Mouse (Mus musculus): ENCODE data around the gene Kctd5.
"Not testable (repeated sequence)": the region's sequence is repeated elsewhere in the genome, so short reads cannot be mapped to it uniquely, and the experiment has no call there.

The Kctd5 gene

DNA sequence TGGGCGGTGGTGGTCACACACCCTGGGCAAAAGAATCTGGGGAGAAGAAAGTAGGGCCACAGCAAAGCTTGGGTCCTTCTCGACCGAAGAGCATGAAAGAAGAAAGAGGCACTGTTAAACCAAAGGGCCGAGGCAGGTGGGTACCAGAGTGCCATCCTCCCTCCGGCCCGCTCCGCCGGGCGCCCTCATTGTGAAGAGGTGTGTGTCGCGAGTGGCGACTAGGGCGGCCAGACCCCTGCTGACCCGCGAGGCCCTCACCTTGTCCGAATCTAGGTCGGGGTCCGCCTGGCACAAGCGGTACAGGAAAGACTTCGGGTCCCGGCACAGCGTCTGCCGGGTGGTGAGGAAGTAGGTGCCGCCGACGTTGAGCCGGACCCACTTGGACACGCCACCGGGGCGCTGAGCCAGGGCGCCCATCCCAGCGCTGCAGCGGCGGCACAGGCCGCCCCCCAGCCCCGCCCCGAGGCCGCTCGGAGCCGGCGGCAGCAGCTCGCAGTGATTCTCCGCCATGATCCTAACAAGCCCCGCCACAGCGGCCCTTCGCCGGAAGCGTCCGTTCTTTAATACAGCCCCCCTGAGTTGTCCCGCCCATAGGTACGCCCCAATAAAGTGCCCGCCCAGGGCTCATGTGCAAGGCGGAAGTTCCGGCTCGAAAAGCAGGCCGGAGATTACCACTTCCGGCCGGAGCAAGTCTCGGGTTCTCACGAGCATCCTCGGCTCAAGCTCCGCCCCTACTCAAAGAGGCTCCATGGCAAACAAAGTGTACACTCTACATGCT lies at the start of gene Kctd5:
Kctd5 (minus strand) TSS at position 567 of the 778 bp plus-strand sequence.
- peak; percentile 98 for DNase-seq

DNA sequence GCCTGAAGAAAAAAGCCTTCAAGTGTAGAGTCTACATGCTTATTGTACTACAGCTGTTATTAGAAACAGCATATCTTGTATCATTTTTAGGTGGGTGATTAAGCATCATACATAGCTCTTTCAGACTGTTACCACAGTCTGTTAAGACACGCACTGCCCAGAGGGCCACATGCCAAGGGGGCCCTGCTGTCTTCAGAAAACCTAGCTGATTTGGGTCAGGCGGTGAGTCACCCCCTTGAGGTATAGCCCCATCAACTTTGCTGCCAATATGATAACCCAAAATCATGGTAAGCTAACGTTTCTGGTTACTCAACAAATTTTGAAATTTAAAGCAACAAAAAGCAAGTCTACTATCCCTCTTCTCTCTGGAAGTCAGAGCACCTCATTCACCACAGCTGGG lies 46.2 kb upstream of the Kctd5 start:
- DNase-seq, result no peak

DNA sequence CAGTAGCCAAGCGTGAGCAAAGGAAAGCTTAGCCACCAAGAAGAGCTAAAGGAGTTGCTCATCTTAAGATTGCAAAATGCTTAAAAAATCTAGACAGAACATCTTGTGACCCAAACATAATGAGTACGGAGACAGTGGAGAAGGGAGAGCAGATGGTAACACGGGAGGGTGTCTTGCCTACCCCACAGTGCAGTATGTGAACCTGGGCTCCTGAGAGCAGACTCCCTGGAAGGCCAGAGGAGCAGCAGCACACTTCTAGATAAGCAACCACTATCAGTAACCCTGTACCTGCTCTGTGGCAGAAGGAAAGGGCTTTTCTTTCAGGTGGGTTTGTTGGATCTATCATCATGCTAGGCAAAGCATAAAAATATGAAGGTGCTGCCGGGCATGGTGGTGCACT lies 39.7 kb upstream of the Kctd5 start:
- no peak for DNase-seq

DNA sequence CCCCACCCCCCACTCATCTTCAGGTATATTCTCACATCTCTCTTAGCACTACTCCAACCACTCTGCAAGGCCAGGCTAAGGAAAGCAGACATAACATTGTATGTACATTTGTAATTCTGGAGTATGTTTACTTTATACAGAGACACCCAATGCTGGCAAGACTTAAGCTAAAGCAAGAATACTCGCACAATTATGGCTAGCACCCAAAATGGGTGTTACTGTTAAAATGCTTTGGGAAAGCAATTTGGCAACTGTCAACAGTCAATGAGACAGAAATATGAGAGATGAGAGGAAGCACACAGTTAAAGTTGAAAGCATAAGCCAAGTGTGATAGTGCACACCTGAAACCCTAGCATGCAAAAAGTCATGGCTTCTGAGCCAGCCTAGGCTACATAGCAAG lies 38.0 kb upstream of the Kctd5 start:
- no peak for DNase-seq

DNA sequence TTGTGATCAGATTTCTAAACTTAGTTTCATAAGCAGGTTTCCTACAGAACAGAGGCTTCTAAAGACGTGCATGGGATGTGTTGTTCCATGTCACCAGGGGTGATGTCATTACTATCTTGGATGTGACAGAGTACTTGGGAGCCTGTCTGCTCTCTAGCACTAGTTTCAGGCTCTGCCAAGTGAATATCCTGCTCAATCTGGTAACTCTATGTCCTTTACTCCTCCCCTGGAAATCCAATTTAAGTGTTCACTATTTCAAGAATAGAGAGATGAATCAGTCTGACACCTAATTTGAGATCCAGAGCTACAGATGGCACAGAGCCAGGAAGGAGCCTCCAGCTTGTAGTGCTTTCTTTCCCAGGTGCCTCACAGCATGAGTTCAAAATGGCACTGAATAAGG lies 35.6 kb upstream of the Kctd5 start:
- no peak for DNase-seq

DNA sequence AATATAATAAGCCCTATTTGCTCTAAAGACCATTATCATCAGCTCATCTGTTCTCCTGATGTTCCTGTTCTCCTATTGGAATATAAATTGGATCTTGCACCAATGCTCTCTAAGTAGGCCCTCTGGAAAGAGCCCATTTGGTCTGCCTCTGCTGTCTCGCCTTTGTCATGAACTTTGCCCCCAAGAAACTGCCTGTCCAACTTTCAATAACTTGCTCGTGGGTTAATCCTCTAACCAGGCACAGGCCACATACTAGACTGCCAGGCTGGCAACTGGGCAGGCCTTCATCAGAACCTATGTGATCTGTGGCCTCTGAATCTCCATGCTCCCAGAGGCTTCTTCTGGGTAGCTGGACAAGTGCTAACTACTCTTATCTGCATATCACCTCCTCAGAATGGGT lies 31.8 kb upstream of the Kctd5 start:
- DNase-seq, result no peak

DNA sequence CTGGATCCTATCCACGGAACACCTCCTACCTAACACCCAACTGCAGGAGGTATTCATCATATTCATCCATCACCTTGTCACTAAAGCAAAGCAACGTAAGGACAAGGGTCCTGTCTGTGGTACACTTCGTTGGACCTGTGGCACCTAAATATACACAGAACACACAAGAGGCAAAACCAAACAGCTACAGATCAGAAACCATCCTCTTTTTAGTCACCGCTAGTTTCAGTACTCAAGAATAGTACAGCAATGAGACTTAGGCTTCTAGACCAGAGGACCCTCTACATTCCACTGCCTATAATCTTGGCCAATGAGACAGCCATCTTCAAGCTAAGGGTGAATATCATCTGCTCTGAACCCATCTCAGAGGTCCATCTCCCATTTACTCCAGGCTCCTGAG lies 25.1 kb upstream of the Kctd5 start:
- no peak for DNase-seq

DNA sequence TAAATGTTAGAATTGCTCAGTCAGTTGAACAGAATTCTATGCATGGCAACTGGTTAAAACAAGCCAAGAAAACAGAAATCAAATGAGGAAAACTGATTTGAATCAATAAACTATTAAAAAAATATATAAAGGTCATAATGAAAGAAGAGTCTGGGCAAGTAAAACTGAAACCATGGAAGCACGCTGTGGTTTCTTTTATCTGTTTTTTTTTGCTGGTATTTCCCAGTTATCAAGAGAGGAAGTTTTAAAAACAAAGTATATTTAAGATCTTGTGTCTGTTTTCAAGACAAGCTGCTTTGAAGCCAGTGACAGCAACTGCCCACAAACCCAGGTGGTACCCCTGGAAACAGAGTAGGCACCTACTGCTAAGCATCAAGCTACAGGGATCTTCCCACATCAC lies 17.3 kb upstream of the Kctd5 start:
- no peak for DNase-seq

DNA sequence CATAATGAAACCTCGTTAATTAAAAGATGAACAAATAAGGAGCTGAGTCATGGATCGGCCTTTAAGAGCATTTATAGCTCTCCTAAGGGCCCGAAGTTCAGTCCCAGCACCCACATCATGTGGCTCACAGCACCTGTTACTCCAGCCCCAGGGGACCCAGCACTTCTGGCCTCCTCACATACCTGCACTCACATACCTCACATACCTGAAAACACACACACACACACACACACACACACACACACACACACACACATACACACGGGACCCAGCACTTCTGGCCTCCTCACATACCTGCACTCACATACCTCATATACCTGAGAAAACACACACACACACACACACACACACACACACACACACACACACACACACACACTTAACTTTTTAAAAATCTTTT lies 13.1 kb upstream of the Kctd5 start:
- not testable (repeated sequence) for DNase-seq

DNA sequence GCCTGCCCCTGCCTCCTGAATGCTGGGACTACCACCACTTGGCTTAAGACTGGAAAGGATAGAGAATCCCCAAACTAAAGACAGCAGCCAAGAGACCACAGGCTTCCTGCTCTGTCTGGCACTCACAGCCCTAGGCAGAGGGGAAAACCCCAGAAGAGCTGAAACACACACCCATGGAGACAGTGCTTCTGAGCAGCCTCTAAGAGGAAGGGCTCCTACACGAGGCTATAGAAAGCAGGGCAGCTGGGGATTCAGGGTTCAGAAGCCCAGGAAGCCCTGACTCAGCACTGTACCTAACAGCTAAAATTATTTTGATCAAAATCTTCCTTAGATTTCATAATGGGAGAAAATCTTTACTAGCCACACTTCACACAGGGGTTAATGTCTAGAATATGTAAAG lies 11.3 kb upstream of the Kctd5 start:
- DNase-seq, result no peak

DNA sequence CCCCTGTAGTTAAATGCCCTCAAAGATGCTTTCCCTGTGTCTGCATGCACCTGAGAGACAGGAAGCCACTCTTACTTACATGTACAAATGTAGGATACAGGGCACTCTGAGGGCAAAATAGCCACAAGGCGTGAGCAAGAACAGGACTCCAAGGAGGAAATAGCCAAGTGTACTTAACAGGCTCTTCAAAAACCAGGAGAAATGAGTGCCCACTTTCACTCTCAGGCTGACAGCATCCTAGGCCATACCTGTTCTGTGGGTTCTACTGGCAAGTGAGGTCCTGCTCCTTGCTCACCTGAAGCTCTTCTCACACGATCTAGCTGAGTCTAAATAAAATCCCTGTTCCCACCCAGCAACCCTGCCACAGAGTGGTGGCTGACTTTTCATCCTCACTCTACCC lies 3.8 kb upstream of the Kctd5 start:
- no peak for DNase-seq

DNA sequence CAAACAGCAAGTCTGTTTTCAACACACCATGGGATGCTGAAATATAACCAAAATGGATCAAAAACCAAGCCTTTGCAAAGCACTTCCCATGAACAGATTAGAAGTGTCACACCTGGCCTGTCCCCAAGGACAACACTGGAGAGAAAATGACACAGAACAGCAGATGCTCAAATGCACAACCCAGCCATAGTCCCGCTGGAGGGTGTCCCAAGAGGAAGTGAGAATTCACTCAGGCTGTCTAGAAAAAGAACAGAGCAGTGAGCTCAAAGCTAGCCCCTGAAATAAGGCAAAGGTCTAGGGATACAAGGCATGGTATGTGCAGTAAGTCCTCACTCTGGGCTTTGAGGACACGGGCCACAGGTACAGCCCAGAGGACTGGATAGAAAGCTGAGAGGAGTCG lies 3.8 kb downstream of the Kctd5 start:
- DNase-seq, result no peak

DNA sequence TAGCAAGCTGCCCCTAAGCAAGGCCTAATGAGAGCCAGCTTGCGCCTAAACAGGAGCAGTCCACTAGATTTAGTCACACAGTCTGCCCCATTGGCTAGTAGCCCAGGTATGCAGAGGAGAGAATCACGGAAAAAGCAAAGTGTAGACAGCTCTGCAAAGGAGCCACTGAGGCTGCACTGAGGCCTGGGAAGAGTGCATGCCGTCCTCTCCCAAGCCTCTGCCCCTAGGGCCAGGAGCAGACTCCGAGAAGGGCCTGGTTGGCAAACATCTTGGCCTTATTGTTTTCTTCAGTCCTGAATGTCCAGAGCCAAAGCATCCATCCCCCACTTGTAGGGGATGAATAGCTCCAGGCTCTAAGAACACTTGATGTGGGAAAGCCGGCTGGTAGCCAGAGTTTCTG lies 5.0 kb downstream of the Kctd5 start:
- no peak for DNase-seq

DNA sequence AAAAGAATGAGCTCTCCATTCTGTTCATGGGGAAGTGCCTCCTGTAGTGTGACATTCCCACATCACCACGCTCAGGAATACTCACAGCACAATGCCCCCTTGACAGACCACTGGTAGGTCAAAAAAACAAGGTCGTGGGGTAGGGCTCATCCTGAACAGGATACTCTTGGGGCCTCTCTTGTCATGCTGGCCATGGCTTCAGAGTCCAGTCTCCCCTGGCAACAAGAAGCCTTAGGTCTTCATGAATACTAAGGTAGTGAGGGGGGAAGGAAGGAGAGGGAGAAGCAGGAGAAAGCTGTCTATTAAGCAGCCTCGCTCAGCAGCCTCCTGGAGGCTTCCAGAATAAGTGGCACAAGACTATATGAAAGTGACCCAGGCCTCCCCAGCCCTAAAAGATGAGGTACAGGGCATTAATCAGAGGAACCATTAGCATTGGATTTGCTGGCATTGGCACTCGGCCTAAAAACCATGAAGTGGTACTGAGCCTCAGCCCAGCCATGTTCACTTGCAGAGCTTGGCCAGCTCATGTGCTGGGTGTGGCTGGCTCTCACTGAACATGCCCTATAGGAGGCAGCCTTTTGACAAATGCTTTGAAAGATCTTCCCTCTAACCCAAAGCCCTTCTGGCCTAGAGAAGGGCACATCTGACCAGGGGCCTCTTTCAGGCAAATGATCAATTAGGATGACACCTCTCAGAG lies 10.7 kb downstream of the Kctd5 start:
- no peak for DNase-seq

DNA sequence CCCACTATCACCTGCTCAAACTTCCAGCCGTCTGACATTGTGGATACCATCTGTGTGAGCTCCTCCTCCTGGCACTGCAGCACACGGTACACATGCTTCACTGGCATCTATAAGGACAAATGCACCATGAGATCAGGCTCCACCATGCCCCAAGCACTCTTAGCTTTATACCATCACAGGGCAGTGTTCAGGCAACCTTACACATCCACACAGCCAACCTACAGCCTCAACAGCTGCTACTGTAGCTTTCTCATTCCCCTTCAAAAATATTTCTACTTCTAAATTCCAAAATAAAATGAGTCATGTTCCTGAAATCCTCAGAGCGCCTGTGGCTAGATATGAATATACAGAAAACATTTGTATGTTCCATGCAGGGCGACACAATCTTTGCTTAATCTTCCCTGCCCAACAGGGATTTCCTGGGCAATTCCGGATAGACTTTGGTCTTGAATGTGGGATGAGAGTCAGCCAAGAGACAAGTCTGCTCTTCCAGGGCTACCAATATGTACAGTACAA lies 15.5 kb downstream of the Kctd5 start:
- DNase-seq, result no peak

DNA sequence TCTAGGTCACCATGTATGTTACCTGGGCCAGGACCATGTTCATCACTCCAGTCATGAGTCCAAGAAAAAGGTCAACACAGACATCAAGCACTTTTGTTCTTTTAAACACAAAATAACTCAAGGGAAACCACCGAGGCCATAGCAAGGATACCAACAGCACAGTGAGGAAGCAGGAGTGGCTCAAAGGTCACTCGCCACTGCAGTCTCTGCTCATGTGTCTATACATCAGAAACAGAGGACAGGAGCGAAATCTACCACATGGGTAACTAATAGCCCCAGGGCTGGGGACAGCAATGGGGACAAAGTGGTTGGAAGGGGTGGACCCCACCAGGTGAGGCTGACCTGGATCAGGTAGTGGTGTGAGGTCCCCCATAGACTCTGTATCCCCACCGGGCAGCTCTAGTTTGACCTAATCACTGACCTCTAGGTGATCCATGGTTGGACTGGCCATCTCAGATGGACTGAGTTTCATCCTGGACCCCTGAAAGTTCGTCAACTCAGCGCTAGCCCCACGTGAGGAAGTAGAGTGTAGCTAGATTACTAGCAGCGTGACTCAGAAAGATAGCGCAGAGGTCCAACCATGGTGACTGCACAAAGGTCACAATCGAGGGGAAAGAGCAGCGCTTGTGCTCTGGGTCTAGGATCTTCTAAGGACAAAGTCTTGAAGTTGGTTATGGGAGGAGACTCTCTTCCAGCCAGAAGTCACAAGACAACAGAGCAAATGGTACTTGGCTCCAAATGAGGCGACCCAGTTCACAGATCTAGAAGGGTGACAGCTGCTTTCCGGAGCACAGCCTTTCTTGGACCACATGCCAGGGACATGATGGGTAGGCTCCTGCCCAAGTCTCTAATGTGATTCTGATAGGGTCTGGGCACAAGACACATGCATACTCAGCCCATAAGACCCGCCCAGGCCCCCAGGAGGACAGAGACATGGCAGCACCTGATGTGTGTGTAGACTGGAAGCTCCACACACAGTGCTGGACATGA lies 16.4 kb downstream of the Kctd5 start:
- DNase-seq, result no peak

DNA sequence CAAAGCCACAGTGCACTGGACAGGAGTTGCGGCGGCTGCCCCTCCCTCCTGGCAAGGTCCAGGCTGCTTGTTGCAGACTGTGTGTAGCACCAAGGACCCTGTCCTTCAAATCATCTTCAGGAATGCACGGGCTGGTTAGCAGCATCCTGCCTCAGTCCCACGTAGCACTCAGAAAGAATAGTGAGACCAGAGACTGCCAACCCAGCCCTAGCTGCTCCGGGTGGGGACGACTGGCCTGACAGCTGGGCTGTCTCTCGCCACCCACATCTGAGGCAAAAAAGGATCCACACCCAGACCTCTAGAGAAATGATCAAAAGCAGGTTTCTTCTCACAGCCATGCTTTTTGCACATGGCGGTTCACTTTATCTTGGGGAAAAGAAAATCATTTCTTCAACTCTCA lies 24.3 kb downstream of the Kctd5 start:
- DNase-seq, result no peak

DNA sequence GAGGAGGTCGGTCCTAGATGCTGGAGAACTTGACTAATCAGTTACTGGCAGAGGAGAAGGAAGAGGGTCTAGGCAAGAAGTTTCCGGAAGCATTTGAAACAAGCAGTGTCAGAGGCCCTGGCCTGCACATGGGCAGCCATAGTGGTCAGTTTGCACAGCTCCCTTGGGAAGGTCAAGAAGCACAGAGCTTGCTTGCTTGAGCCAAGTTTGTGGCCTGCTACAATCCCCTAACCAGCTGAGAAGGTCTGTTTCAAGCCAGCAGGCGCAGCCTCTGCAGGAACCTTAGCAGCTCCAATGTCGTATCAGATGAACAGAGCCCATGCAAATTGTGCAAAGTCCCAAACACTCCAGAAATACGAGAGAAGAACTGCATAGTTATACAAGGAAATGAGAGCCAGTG lies 25.2 kb downstream of the Kctd5 start:
- no peak for DNase-seq

DNA sequence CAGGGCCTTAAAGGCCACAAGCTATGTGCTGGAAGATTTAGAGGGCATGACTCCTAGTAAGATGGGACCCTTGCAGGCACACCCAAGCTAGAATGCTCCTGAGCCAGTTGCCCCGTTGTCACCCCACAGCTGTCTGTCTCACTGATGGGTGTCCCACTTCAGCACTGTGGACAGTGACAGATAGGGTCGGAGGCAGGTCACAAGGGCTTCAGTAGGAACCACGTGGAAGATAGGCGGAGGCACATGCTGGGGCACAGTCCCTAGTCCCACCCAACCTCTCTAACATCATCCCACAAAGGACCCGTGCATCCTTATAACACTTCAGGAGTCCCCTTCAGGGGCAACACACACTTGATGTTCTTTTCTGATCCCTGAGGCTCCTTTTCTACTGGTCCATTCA lies 27.3 kb downstream of the Kctd5 start:
- no peak for DNase-seq

DNA sequence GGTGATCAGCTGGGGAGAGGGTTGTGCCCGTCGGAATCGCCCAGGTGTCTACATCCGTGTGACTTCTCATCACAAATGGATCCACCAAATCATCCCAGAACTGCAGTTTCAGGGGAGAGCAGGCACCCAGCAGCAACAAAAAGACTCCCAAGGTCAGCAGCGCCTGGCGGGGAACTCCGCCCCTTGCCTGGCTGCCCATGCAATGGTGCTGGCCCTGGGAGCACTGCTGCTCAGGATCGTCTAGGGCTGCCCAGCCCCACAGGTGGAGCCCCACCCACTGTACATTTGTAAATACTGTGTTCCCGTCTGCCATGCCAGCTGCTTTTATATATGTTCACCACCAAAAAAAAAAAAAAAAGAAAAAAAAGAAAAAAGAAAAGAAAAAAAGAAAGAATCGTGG lies 27.7 kb downstream of the Kctd5 start:
- no peak for DNase-seq

DNA sequence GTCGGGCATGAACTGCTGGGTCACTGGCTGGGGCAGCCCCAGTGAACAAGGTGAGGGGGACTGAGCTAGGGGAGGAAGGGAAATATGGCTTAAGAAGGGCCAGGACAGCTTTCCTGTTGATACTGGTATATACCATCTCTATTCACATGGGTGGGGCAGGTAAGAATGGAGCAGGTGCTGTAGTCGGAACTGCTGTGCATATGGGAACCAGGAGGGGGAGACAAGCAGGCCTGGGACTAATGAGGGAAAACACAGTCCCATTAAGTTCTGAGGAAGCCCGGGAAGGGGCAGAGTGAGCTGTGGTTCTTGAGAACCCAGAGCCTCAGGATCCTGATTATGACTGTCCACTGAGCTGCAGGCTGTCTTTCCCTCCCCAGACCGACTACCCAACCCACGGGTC lies 28.8 kb downstream of the Kctd5 start:
- no peak for DNase-seq

DNA sequence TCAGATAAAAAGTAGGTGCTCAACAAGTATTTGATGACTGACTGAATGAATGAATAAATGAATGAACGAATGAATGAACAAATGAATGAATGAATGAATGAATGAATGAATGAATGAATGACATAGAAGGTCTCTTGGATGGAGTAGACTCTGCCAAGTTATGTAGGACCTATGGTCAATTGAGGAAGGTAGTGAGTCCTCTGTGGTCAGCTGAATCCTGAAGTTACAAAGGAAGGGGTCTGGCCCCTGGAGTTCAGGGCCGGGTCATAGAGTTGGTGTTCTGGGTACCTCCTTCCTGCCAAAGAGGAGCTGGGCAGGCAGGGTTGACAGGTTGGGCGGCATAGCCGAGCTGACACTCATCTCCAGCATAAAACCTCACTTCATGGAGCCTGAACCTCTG lies 35.4 kb downstream of the Kctd5 start, which contains the start of gene Prss27:
Prss27 (plus strand) TSS at position 301 of the 400 bp plus-strand sequence.
- no peak for DNase-seq

DNA sequence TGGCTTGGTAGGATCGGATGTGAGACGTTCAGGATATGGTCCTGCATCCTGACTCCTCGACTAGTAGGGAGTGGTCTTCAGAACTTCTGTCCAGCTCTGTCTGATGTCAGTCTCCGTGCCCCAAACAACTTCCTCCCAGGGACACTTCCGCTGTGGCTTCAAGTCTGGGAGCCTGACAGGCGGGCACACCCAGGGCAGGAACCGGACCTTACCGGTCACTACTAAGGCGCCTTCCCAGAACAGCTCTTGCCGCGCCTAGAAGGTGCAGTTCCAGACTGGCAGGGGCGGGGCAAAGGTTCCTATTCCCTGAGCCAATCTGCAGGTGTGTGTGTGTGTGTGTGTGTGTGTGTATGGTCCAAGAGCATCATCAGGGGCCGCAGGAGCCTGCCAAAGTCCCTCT lies 35.9 kb downstream of the Kctd5 start:
- no peak for DNase-seq
